Mouse (Mus musculus): Measurements from ENCODE around the gene Acsm4.

The Acsm4 gene

DNA sequence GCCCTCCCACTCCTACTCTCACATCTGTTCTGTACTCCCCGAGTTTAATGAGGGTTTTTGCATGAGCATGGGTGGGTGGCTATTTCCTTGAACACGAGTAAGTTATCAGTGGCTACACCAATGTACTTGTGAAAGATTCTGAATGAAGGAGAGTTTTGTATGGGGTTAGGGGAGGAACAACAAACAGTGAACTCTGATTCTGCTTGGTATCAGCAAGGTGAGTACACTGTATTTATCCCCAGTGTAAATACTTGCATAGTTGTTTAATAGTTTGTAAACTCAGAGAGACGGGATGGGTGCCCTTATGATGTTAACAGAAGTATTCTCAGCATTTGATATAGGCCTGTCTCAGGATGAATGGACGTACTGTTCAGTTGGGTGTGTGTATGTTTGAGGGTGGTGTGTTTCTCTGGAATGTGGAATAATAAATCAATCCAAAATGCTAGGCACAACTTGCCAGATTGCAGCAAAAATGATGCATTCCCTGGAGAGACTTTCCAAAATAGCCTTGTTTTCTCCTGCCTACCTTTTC, 72.4 kb downstream of the Acsm4 start:
- DNase-seq (ENCODE audit: low spot score), result no peak
